Mouse (Mus musculus): ENCODE results near the gene C1qtnf1. TPM values are rescaled to one million over a fixed set of nuclear protein-coding genes. Genes with fewer than 3 reads are reported as not detected.

Gene C1qtnf1
- polyA plus RNA-seq, 1 experiment from 2014 or later, result 7.1 TPM

DNA sequence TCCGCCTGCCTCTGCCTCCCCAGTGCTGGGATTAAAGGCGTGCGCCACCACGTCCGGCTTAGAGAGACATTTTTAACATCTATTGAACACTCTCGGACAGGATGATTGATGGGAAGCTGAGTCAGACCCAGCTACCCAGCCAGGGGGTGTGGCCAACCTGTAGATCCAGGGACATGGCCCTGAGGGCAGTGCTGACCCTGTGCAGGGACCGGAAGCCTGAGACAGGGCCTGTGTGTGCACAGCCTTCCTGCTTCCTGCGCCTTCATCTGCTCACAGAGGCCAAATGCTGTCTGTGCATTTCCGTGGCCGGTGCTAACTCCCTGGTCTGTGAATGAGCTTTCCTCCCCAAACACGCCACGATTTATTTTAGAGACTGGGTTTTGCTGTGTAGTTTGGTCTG, 51.8 kb downstream of the C1qtnf1 start:
- no peaks in the 10 kb centered on the region for H3K9me3 ChIP-seq
- H3K4me1 ChIP-seq, result peaks cover 10% of the 10 kb centered on the region
- H3K4me2 ChIP-seq, result no peak overlapping the region
- no peaks in the 10 kb centered on the region for H3K27me3 ChIP-seq (replicated peaks)
- H3K4me3 ChIP-seq, result no peak overlapping the region
- no peak for ATAC-seq (ENCODE audit: extremely low read depth, insufficient number of reproducible peaks, low FRiP score, low TSS enrichment)
- H3K36me3 ChIP-seq, result peaks cover 24% of the 10 kb centered on the region
- 70% methylated on average over 12 of the region's 12 CpGs for whole genome bisulfite sequencing
- H3K9ac ChIP-seq, result no peak overlapping the region
- no peak overlapping the region for H3K27ac ChIP-seq (replicated peaks)

GRCm38 (mm10) chr11:118481231-118481630, 53.2 kb downstream of the C1qtnf1 start:
- no peak for ATAC-seq (ENCODE audit: extremely low read depth, insufficient number of reproducible peaks, low FRiP score, low TSS enrichment)
- WGBS, result 88% methylated on average over 11 of the region's 11 CpGs
- H3K36me3 ChIP-seq, result peaks cover 34% of the 10 kb centered on the region

GRCm38 (mm10) chr11:118481751-118482150, 53.7 kb downstream of the C1qtnf1 start:
- H3K27me3 ChIP-seq (replicated peaks), result no peaks in the 10 kb centered on the region
- H3K9me3 ChIP-seq, result no peaks in the 10 kb centered on the region
- no peak overlapping the region for H3K9ac ChIP-seq
- H3K4me2 ChIP-seq, result no peak overlapping the region
- no peak overlapping the region for H3K27ac ChIP-seq (replicated peaks)
- no peak for ATAC-seq (ENCODE audit: extremely low read depth, insufficient number of reproducible peaks, low FRiP score, low TSS enrichment)
- peaks cover 10% of the 10 kb centered on the region for H3K4me1 ChIP-seq
- H3K36me3 ChIP-seq, result peaks cover 39% of the 10 kb centered on the region
- no peak overlapping the region for H3K4me3 ChIP-seq
- 78% methylated on average over 14 of the region's 14 CpGs for WGBS

More at GRCm38 (mm10) chr11:118481231-118481630, 53.2 kb downstream of the C1qtnf1 start:
- H3K4me3 ChIP-seq, result no peak overlapping the region
- no peaks in the 10 kb centered on the region for H3K9me3 ChIP-seq
- H3K27me3 ChIP-seq (replicated peaks), result no peaks in the 10 kb centered on the region
- no peak overlapping the region for H3K9ac ChIP-seq
- no peak overlapping the region for H3K4me2 ChIP-seq
- H3K27ac ChIP-seq (replicated peaks), result no peak overlapping the region
- peaks cover 10% of the 10 kb centered on the region for H3K4me1 ChIP-seq

DNA sequence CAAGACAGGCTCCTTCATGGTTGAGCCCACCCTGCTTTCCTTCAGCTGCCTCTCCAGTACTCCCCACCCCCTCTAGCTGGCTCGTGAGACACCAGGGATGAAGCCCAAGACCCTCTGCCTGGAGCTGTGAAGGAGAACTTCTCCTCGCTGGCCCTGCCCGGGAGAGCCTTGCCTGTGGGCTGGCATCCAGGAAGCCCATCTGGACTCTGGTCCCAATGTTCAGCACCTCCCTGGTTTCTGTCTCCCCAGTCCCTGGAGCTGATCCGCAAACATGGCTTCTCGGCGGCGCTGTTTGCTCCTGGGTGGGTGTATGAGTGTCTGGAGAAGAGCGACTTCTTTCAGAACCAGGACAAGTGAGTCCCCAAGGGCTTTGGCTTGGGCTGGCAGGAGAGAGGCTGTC, 56.2 kb downstream of the C1qtnf1 start:
- no peak overlapping the region for H3K27ac ChIP-seq (replicated peaks)
- no peaks in the 10 kb centered on the region for H3K4me1 ChIP-seq
- WGBS, result 66% methylated on average over 8 of the region's 8 CpGs
- no peak overlapping the region for H3K4me3 ChIP-seq
- no peak for ATAC-seq (ENCODE audit: extremely low read depth, insufficient number of reproducible peaks, low FRiP score, low TSS enrichment)
- H3K9me3 ChIP-seq, result no peaks in the 10 kb centered on the region
- no peak overlapping the region for H3K4me2 ChIP-seq
- H3K9ac ChIP-seq, result no peak overlapping the region
- peaks cover 52% of the 10 kb centered on the region for H3K36me3 ChIP-seq
- peaks cover under 1% of the 10 kb centered on the region; the same call in 1 of the 2 replicates for H3K27me3 ChIP-seq (replicated peaks)

- Histone ChIP-seq H3K36me3 (peaks cover 48% of the 10 kb centered on the region), H3K4me1 (peaks cover 2% of the 10 kb centered on the region; the same call in 1 of the 2 replicates), H3K9me3 (no peaks in the 10 kb centered on the region), H3K4me3 (no peak overlapping the region), H3K4me2 (no peak overlapping the region), H3K9ac (no peak overlapping the region), H3K27me3 (replicated peaks) (peaks cover 11% of the 10 kb centered on the region), H3K27ac (replicated peaks) (no peak overlapping the region)
- WGBS, result 57% methylated on average over 11 of the region's 11 CpGs
- ATAC-seq (ENCODE audit: extremely low read depth, insufficient number of reproducible peaks, low FRiP score, low TSS enrichment), result no peak
Measured at GRCm38 (mm10) chr11:118485338-118485737, 57.3 kb downstream of the C1qtnf1 start.

DNA sequence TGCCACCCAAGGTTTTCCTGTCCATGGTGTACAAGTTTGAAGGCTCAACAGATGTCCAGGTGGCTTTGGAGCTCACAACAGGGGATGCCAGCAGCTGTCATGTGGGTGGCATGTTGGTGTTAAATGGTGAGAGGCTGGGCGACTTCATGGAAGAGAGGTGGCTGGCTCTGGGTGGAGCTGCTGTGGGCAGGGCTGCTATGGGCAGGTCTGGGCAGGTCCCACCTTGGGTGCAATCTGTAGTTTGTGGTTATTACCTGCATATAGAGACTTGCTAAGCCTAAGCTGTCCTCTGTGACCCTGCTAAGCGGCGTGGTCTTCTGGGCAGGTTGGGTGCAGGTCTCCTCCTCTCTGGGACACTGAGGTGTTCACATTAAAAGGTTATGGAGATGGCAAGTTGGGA, 57.8 kb downstream of the C1qtnf1 start:
- WGBS, result 81% methylated on average over 3 of the region's 3 CpGs
- no peak overlapping the region for H3K4me3 ChIP-seq
- no peak for ATAC-seq (ENCODE audit: extremely low read depth, insufficient number of reproducible peaks, low FRiP score, low TSS enrichment)
- H3K27ac ChIP-seq (replicated peaks), result no peak overlapping the region
- no peak overlapping the region for H3K9ac ChIP-seq
- no peaks in the 10 kb centered on the region for H3K9me3 ChIP-seq
- peaks cover 48% of the 10 kb centered on the region for H3K36me3 ChIP-seq
- H3K27me3 ChIP-seq (replicated peaks), result peaks cover 13% of the 10 kb centered on the region
- H3K4me2 ChIP-seq, result no peak overlapping the region
- H3K4me1 ChIP-seq, result peaks cover 7% of the 10 kb centered on the region

GRCm38 (mm10) chr11:118486281-118486680, 58.3 kb downstream of the C1qtnf1 start:
- WGBS, result 73% methylated on average over 6 of the region's 6 CpGs
- H3K9me3 ChIP-seq, result no peaks in the 10 kb centered on the region
- peaks cover 15% of the 10 kb centered on the region for H3K27me3 ChIP-seq (replicated peaks)
- H3K4me3 ChIP-seq, result no peak overlapping the region
- peaks cover 48% of the 10 kb centered on the region for H3K36me3 ChIP-seq
- no peak overlapping the region for H3K27ac ChIP-seq (replicated peaks)
- no peak overlapping the region for H3K9ac ChIP-seq
- peaks cover 7% of the 10 kb centered on the region for H3K4me1 ChIP-seq
- no peak for ATAC-seq (ENCODE audit: extremely low read depth, insufficient number of reproducible peaks, low FRiP score, low TSS enrichment)
- H3K4me2 ChIP-seq, result no peak overlapping the region

- no peak overlapping the region for H3K4me3 ChIP-seq
- peaks cover 46% of the 10 kb centered on the region for H3K36me3 ChIP-seq
- no peak overlapping the region for H3K27ac ChIP-seq (replicated peaks)
- no peak for ATAC-seq (ENCODE audit: extremely low read depth, insufficient number of reproducible peaks, low FRiP score, low TSS enrichment)
- H3K4me1 ChIP-seq, result peaks cover 7% of the 10 kb centered on the region
- WGBS, result 79% methylated on average over 29 of the region's 29 CpGs
- H3K27me3 ChIP-seq (replicated peaks), result peaks cover 22% of the 10 kb centered on the region
- no peaks in the 10 kb centered on the region for H3K9me3 ChIP-seq
- no peak overlapping the region for H3K9ac ChIP-seq
- H3K4me2 ChIP-seq, result no peak overlapping the region
Measured at GRCm38 (mm10) chr11:118486881-118487772, 59.1 kb downstream of the C1qtnf1 start.

- Histone ChIP-seq H3K4me1 (peaks cover 7% of the 10 kb centered on the region), H3K4me3 (no peak overlapping the region), H3K4me2 (no peak overlapping the region), H3K27ac (replicated peaks) (no peak overlapping the region), H3K9me3 (no peaks in the 10 kb centered on the region), H3K27me3 (replicated peaks) (peaks cover 23% of the 10 kb centered on the region), H3K36me3 (peaks cover 38% of the 10 kb centered on the region), H3K9ac (no peak overlapping the region)
- no peak for ATAC-seq (ENCODE audit: extremely low read depth, insufficient number of reproducible peaks, low FRiP score, low TSS enrichment)
- 73% methylated on average over 8 of the region's 8 CpGs for WGBS
Measured at GRCm38 (mm10) chr11:118488191-118488906, 60.3 kb downstream of the C1qtnf1 start.

GRCm38 (mm10) chr11:118488907-118489270, 60.9 kb downstream of the C1qtnf1 start:
- 86% methylated on average over 12 of the region's 12 CpGs for WGBS
- Histone ChIP-seq H3K4me2 (no peak overlapping the region), H3K9ac (no peak overlapping the region), H3K36me3 (peaks cover 35% of the 10 kb centered on the region), H3K27ac (replicated peaks) (no peak overlapping the region), H3K4me1 (peaks cover 9% of the 10 kb centered on the region), H3K9me3 (no peaks in the 10 kb centered on the region), H3K27me3 (replicated peaks) (peaks cover 25% of the 10 kb centered on the region), H3K4me3 (no peak overlapping the region)
- ATAC-seq (ENCODE audit: extremely low read depth, insufficient number of reproducible peaks, low FRiP score, low TSS enrichment), result no peak

GRCm38 (mm10) chr11:118490566-118491218, 62.7 kb downstream of the C1qtnf1 start:
- peaks cover 9% of the 10 kb centered on the region for H3K4me1 ChIP-seq
- peak overlapping the region; percentile 63 for H3K9ac ChIP-seq
- H3K4me2 ChIP-seq, result peak overlapping the region; percentile 59
- H3K27ac ChIP-seq (replicated peaks), result no peak overlapping the region
- no peak for ATAC-seq (ENCODE audit: extremely low read depth, insufficient number of reproducible peaks, low FRiP score, low TSS enrichment)
- WGBS, result 16% methylated on average over 22 of the region's 22 CpGs
- peaks cover 29% of the 10 kb centered on the region for H3K27me3 ChIP-seq (replicated peaks)
- H3K9me3 ChIP-seq, result no peaks in the 10 kb centered on the region
- H3K36me3 ChIP-seq, result peaks cover 19% of the 10 kb centered on the region
- H3K4me3 ChIP-seq, result peak overlapping the region; percentile 34

Data from heart, embryonic 13.5 days (tissue).